Mouse (Mus musculus) spleen, postnatal 4 days (tissue): ENCODE measurements at regions not wholly inside any gene's neighbourhood (a gene's known extent, or its start where the extent isn't known, plus 50 kb on each side); places are given as distances from the start of the nearest gene placed in this dataset.
"Not testable (repeated sequence)": the region's sequence is repeated elsewhere in the genome, so short reads cannot be mapped to it uniquely, and the experiment has no call there.

Experiments
- DNase-seq, 2 experiments: peaks; one replicate each; pipeline ENCODE4 v3.0.0; 2022; ENCODE audit warnings: low spot score in 2 of 2

GRCm38 (mm10) chr9:104398484-104398883, 60.9 kb upstream of the Acpp start:
- not testable (repeated sequence) for DNase-seq

GRCm38 (mm10) chr9:104387805-104388204, 50.3 kb upstream of the Acpp start:
- DNase-seq, result no peak
